Mouse (Mus musculus) kidney, embryonic 14.5 days (tissue): ENCODE results near the gene Fitm1. TPM values are rescaled to one million over a fixed set of nuclear protein-coding genes. Genes with fewer than 3 reads are reported as not detected.
A peak's percentile ranks its signal among the peaks of the same experiment; 100 is the strongest.

ENCODE experiments used
- ATAC-seq: fragments of 200-750 bp; cut with Nextera tagmentation; 2 replicates; pipeline ENCODE4 v1.8.0; 2017; ENCODE audit warnings: moderate number of reproducible peaks, mild to moderate bottlenecking, moderate TSS enrichment, moderate library complexity; ENCODE audit not compliant: low FRiP score, low TSS enrichment
- H3K27ac ChIP-seq: fragments of 300-500 bp; sonication (generic); 2 replicates; pipeline ENCODE4 v1.5.1; 2014; ENCODE audit warnings: low read depth, mild to moderate bottlenecking, low read length, moderate library complexity, mixed read lengths
- H3K27me3 ChIP-seq: fragments of 300-500 bp; sonication (generic); 2 replicates; pipeline ENCODE4 v1.6.1; 2014; ENCODE audit warnings: mild to moderate bottlenecking, low read length; ENCODE audit not compliant: control insufficient read depth, insufficient read depth
- H3K36me3 ChIP-seq: fragments of 300-500 bp; sonication (generic); 2 replicates; pipeline ENCODE4 v1.6.1; 2014; ENCODE audit warnings: low read length, mixed read lengths; ENCODE audit not compliant: control insufficient read depth, insufficient read depth
- H3K4me1 ChIP-seq: fragments of 300-500 bp; sonication (generic); 2 replicates; pipeline ENCODE4 v1.6.1; 2014; ENCODE audit warnings: low read length, mixed read lengths; ENCODE audit not compliant: control insufficient read depth, insufficient read depth
- H3K4me2 ChIP-seq: fragments of 300-500 bp; sonication (generic); replicated peaks from 2 replicates; pipeline ENCODE4 v1.6.1; 2014; ENCODE audit warnings: low read depth, mild to moderate bottlenecking, low read length
- H3K4me3 ChIP-seq: fragments of 300-500 bp; sonication (generic); 2 replicates; pipeline ENCODE4 v1.5.1; 2014; ENCODE audit warnings: mild to moderate bottlenecking, low read length
- H3K9ac ChIP-seq: fragments of 300-500 bp; sonication (generic); 2 replicates; pipeline ENCODE4 v1.6.1; 2014; ENCODE audit warnings: low read depth, mild to moderate bottlenecking, low read length, moderate library complexity
- H3K9me3 ChIP-seq: fragments of 300-500 bp; sonication (generic); 2 replicates; pipeline ENCODE4 v1.6.1; 2016; ENCODE audit warnings: low read length; ENCODE audit not compliant: control insufficient read depth
- WGBS: fragments of 180-500 bp; shearing (Covaris S2); extraction: QIAGEN DNeasy Blood & Tissue Kit; methylation state at CpG from one replicate; pipeline ENCODE4 v1.1.7; 2014; 5-methylcytosine and 5-hydroxymethylcytosine counted together
- polyA plus RNA-seq: library from polyadenylated mRNA; unstranded; fragments of >200 nt; fragmentation: Nextera tagmentation; extraction: Ambion mirVana; gene quantifications from 2 replicates; pipeline ENCODE4 v1.2.1, GENCODE M21; 2014

Gene Fitm1
- polyA plus RNA-seq, 1 experiment from 2014 or later: 1.0 TPM

DNA sequence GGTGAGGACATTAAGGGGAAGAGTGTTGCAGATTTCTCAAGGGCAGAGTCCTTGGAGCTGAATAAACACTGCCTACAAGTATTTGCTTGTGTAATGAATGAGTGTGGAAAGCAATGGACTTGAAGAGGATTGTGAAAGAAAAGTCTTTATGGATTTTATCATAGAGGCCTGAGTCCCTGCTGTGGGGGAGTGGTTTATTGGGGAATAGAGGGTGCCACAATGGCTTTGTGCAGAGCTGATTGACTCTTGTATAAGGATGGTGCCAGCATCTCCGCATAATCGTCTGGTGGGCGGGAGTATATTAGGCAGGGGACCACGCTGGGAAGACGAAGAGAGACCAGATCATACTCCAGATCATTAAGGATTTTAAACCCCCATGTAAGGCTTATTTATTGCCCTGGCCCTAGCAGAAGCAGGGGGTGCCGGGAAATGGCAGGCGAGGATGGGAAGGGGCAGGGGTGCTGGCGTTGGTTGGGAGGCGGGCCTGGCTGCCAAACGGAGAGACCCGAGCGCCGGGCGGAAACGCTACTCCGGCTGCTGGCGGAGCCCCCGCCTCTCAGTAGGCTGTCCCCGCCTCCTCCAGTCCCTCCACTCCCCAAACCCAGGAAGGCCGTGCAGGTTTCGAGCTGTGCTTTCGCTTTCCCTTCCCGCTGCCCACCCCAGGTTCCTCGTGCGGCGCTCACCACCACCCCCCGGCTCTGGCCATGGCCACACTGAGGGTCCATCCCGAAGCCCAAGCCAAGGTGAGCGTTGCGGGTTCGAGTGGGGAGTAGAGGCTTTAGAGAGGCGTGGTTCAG is 2.7 kb downstream of the Fitm1 start, which contains the start of gene Psme1:
TSS of gene Psme1 (plus strand) at position 253 of the 797 bp plus-strand sequence.
- Histone ChIP-seq H3K27ac (peak within 1 kb of the TSS; percentile 70; the same call in 1 of the 2 replicates), H3K4me3 (peak within 1 kb of the TSS; percentile 70), H3K4me1 (peaks cover 19% of the 10 kb centered on the region), H3K4me2 (peak within 1 kb of the TSS; percentile 78), H3K27me3 (no peaks in the 10 kb centered on the region), H3K36me3 (peaks cover 15% of the 10 kb centered on the region; the same call in 1 of the 2 replicates), H3K9ac (peak within 1 kb of the TSS; percentile 78), H3K9me3 (no peaks in the 10 kb centered on the region)
- peak; percentile 90 for ATAC-seq
- WGBS: 2% methylated on average over 21 of the region's 32 CpGs

DNA sequence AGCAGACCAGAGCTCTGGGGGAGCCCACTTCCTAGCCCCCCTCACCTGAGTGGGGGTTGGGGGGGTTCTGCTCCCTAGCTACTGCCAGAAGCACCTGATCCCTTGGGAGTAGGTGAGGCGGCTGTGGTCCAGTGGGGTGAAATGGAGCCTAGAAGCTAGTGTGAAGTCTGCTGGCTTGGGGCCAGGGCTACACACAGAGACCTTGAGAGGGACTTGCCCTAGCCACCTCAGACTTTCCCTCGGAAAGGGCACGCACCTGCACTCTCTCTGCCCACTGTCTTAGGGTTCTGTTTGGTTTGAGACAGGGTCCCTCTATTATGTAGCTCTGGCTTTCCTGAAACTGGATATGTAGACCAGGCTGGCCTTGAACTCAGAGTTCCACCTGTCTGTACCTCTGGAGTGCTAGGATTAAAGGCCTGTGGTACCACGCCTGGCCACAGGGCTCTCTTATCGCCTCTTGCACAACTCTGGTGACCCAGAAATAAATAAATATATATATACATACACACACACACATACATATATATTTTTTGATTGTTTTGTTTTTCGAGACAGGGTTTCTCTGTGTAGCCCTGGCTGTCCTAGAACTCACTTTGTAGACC is 3.4 kb downstream of the Fitm1 start:
- ATAC-seq: no peak; the same call in 1 of the 2 replicates
- Histone ChIP-seq H3K27me3 (no peaks in the 10 kb centered on the region), H3K36me3 (peaks cover 15% of the 10 kb centered on the region; the same call in 1 of the 2 replicates), H3K27ac (peak overlapping the region; percentile 70; the same call in 1 of the 2 replicates), H3K4me2 (peak overlapping the region; percentile 78), H3K9ac (peak overlapping the region; percentile 78), H3K4me1 (peaks cover 19% of the 10 kb centered on the region), H3K4me3 (peak overlapping the region; percentile 70), H3K9me3 (no peaks in the 10 kb centered on the region)
- 30% methylated on average over 6 of the region's 6 CpGs for WGBS

DNA sequence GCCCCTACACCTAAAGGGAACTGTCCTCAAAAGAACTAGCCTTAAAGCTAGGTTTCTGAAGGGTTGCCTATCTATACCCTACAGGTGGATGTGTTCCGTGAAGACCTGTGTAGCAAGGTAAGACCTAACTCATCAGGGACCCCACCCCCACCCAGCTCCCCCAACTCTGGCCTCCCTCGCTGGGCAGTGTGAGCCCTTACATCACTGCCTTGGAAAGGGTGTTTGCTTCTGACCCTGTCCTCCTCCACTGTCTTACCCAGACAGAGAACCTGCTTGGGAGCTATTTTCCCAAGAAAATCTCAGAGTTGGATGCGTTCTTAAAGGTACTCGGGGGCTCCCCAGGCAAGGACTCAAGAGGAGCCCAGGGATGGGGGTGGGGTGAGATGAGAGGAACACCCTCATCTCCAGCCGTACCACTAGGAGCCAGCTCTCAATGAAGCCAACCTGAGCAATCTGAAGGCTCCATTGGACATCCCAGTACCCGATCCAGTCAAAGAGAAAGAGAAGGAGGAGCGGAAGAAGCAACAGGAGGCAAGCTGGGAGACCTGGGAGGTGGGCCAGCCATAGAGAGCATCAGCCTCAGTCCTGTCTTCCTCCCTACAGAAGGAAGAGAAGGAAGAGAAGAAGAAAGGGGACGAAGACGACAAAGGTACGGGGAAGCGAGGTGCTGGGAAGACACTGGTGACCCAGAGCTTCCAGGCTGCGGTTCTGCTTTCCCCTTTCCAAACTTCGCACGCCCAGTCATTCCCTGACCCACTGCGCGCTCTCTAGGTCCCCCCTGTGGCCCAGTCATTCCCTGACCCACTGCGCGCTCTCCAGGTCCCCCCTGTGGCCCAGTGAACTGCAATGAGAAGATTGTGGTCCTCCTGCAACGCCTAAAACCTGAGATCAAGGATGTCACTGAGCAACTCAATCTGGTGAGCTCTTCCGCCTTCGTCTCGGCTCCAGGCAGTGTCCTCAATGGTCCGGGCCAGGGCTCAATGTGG is 4.4 kb downstream of the Fitm1 start:
- Histone ChIP-seq H3K4me1 (peaks cover 19% of the 10 kb centered on the region), H3K4me2 (no peak overlapping the region), H3K9me3 (no peaks in the 10 kb centered on the region), H3K4me3 (no peak overlapping the region), H3K27ac (no peak overlapping the region), H3K9ac (no peak overlapping the region), H3K27me3 (no peaks in the 10 kb centered on the region), H3K36me3 (peaks cover 15% of the 10 kb centered on the region; the same call in 1 of the 2 replicates)
- WGBS: 91% methylated on average over 23 of the region's 23 CpGs
- ATAC-seq: no peak

DNA sequence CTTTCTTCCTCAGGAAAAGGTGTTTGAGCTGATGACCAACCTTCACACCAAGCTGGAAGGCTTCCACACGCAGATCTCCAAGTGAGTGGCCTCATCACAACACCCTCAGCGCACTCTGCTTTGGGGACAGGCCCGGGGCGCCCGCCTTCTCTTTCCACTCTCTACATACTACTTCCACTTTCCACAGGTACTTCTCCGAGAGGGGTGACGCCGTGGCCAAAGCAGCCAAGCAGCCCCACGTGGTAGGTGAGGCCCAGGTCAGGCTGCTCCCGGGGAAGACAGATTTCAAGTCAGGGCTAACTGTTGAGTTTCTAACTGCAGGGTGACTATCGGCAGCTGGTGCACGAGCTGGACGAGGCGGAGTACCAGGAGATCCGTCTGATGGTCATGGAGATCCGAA is 5.3 kb downstream of the Fitm1 start:
- H3K27ac ChIP-seq: no peak overlapping the region
- H3K4me3 ChIP-seq: no peak overlapping the region
- H3K4me2 ChIP-seq: no peak overlapping the region
- no peak for ATAC-seq
- H3K36me3 ChIP-seq: peaks cover 15% of the 10 kb centered on the region; the same call in 1 of the 2 replicates
- WGBS: 92% methylated on average over 16 of the region's 16 CpGs
- H3K4me1 ChIP-seq: peaks cover 15% of the 10 kb centered on the region
- no peak overlapping the region for H3K9ac ChIP-seq
- no peaks in the 10 kb centered on the region for H3K9me3 ChIP-seq
- H3K27me3 ChIP-seq: no peaks in the 10 kb centered on the region

- Histone ChIP-seq H3K4me3 (no peak overlapping the region), H3K4me2 (no peak overlapping the region), H3K27ac (no peak overlapping the region), H3K9ac (no peak overlapping the region), H3K36me3 (peaks cover 16% of the 10 kb centered on the region; the same call in 1 of the 2 replicates), H3K9me3 (no peaks in the 10 kb centered on the region), H3K4me1 (peaks cover 10% of the 10 kb centered on the region), H3K27me3 (no peaks in the 10 kb centered on the region)
- 70% methylated on average over 9 of the region's 9 CpGs for WGBS
- ATAC-seq: no peak
Measured at GRCm38 (mm10) chr14:55581981-55582681, 6.7 kb downstream of the Fitm1 start.

DNA sequence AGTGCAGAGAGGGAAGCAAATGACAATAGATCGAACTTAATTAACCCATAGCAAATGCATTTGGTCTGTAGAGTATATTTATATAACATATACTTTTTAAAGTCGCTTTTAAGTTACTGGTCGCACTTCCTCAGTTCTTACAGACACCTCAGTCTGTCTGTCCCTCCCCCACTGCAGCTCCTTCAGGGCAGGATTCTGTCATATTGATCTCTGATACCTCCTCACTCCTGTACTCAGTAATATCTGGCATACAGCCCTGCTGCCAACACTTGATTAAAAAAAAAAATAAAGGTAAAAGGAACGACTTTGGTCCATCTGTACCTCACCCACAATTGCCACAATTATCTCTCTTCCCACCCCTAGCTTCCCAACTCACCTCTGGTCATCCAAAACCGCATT is 8.9 kb downstream of the Fitm1 start:
- peaks cover 21% of the 10 kb centered on the region; the same call in 1 of the 2 replicates for H3K36me3 ChIP-seq
- peak overlapping the region; percentile 80 for H3K4me2 ChIP-seq
- H3K27ac ChIP-seq: no peak overlapping the region
- no peaks in the 10 kb centered on the region for H3K9me3 ChIP-seq
- 40% methylated on average over 5 of the region's 5 CpGs for WGBS
- no peaks in the 10 kb centered on the region for H3K4me1 ChIP-seq
- H3K27me3 ChIP-seq: no peaks in the 10 kb centered on the region
- no peak overlapping the region for H3K9ac ChIP-seq
- H3K4me3 ChIP-seq: peak overlapping the region; percentile 46
- ATAC-seq: no peak

GRCm38 (mm10) chr14:55584702-55585565 is 9.5 kb downstream of the Fitm1 start, which contains the start of gene Emc9:
Gene Emc9, minus strand, starts transcription at chr14:55585302.
- Histone ChIP-seq H3K36me3 (peaks cover 21% of the 10 kb centered on the region; the same call in 1 of the 2 replicates), H3K4me3 (peak within 1 kb of the TSS; percentile 46), H3K27ac (no peak within 1 kb of the TSS), H3K9ac (peak within 1 kb of the TSS; percentile 52; the same call in 1 of the 2 replicates), H3K9me3 (no peaks in the 10 kb centered on the region), H3K4me1 (peaks cover 2% of the 10 kb centered on the region; the same call in 1 of the 2 replicates), H3K4me2 (peak within 1 kb of the TSS; percentile 80), H3K27me3 (no peaks in the 10 kb centered on the region)
- ATAC-seq: peak; percentile 74
- 2% methylated on average over 43 of the region's 43 CpGs for WGBS
